Mouse (Mus musculus): Measurements from ENCODE around the gene Prpf3. TPM values are rescaled to one million over a fixed set of nuclear protein-coding genes. Genes with fewer than 3 reads are reported as not detected.

Gene Prpf3
- total and polyA plus RNA-seq, 2 experiments from 2014 or later, result 14.3 to 24.9 TPM

DNA sequence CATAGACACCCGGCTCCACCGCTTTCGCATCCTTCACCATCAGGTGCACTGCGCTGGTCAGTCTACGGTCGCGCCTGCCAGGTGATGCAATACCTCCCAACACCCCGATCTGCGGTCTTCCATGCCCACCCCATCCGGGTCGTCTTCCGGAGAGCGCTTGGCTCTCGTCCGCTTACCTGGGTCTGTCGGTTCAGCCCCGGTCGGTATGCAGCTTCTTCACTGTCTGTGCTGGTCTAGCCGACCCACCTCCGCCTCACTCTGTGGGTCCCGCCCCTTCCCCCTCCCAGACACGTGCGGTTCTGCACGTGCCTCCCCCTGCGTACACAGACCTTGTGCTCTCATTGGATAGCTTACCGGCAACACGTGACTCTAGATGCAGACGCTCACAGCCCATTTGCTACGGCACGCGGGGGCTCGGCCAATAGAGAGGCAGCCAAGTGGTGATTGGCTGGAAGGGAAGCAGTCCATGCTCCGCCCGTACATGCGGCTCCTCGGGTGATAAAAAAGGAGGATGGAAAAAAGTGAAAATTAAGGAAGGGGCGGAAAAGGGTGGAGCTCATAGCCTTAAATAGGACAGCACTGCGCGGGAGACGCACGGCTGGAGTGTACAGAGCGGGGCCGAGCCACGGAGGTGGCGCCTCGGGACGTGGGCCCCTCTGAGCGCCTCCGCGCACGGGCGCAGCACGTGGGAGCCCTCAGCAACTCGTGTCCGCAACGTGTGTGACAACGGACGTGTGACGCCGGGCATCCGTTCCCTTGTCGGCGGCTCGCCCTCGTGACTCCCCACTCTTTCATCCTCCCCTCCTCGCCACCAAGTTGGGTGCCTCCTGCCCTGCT, 26.5 kb upstream of the Prpf3 start, which contains the start of gene Ciart:
TSS of gene Ciart (minus strand) at position 273 of the 837 bp plus-strand sequence.
- Histone ChIP-seq H3K27me3 (ENCODE audit: insufficient read depth, low read length) (no peaks in the 10 kb centered on the region), H3K9ac (peak within 1 kb of the TSS; percentile 40), H3K9me3 (ENCODE audit: low read length) (no peaks in the 10 kb centered on the region), H3K4me1 (ENCODE audit: insufficient read depth) (peaks cover 5% of the 10 kb centered on the region; the same call in 1 of the 2 replicates), H3K4me2 (ENCODE audit: low read depth) (peak within 1 kb of the TSS; percentile 79), H3K36me3 (ENCODE audit: insufficient read depth) (no peaks in the 10 kb centered on the region), H3K27ac (ENCODE audit: low read depth, low read length) (0 out of 2 replicates have a peak within 1 kb of the TSS, but pooled peaks have one; percentile 29), H3K4me3 (ENCODE audit: low read depth, low read length) (peak within 1 kb of the TSS; percentile 43)
- ATAC-seq (peak; percentile 100), DNase-seq (peak; percentile 97)
- TF ChIP-seq CTCF (IDR thresholded peaks at IDR 0.05; ENCODE audit: low read depth), result peak; percentile 1; the same call in 1 of the 2 replicates
- WGBS, result under 1% methylated on average over 66 of the region's 66 CpGs

DNA sequence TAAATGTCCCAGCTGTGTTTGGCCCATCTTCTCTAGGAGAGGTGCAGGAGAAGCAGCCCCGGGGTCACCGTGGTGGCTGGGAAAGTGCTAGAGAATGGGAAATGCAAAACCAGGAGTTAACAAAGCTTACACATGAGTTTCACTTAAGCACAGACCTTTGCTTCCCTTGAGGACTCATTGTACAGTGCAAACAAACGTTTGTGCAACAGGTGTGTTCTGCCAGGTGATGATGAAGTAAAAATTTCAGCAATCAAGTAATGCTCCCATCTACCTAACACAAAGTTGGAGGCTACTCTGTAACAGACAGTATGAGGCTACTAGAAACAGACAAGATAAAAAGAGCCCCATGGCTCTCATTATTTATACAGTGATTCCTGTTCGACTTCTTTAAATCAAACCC, 23.4 kb upstream of the Prpf3 start:
- 95% methylated on average over 4 of the region's 4 CpGs for WGBS
- Histone ChIP-seq H3K4me1 (ENCODE audit: insufficient read depth) (peaks cover 5% of the 10 kb centered on the region; the same call in 1 of the 2 replicates), H3K36me3 (ENCODE audit: insufficient read depth) (no peaks in the 10 kb centered on the region), H3K9me3 (ENCODE audit: low read length) (no peaks in the 10 kb centered on the region), H3K9ac (no peak overlapping the region), H3K4me2 (ENCODE audit: low read depth) (no peak overlapping the region), H3K27ac (ENCODE audit: low read depth, low read length) (no peak overlapping the region), H3K27me3 (ENCODE audit: insufficient read depth, low read length) (no peaks in the 10 kb centered on the region), H3K4me3 (ENCODE audit: low read depth, low read length) (no peak overlapping the region)
- no peak for TF ChIP-seq CTCF (IDR thresholded peaks at IDR 0.05; ENCODE audit: low read depth)
- ATAC-seq (no peak), DNase-seq (no peak)

DNA sequence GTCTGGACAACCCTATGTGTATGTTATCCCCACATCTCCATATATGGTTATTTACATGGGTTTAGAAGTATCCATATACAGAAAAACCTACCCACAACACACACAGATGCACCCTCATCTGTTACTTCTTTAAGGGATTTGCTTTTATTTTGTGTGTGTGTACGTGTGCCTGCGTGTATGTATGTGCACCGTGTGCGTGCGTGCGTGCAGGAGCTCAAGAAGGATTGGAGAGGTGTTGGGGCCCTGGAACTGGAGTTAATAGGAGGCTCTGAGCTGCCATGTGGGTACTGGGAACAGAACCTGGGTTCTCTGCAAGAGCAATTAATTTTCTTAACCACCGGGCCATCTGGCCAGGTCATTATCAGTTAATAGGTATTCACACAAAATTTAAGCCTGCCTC, 16.4 kb upstream of the Prpf3 start:
- Histone ChIP-seq H3K4me2 (ENCODE audit: low read depth) (peak overlapping the region; percentile 68), H3K4me1 (ENCODE audit: insufficient read depth) (peaks cover 14% of the 10 kb centered on the region), H3K27ac (ENCODE audit: low read depth, low read length) (no peak overlapping the region), H3K9ac (peak overlapping the region; percentile 66; the same call in 1 of the 2 replicates), H3K9me3 (ENCODE audit: low read length) (no peaks in the 10 kb centered on the region), H3K36me3 (ENCODE audit: insufficient read depth) (0 out of 2 replicates have a peak, but pooled peaks cover 9% of the 10 kb centered on the region), H3K27me3 (ENCODE audit: insufficient read depth, low read length) (no peaks in the 10 kb centered on the region), H3K4me3 (ENCODE audit: low read depth, low read length) (peak overlapping the region; percentile 66)
- ATAC-seq (no peak), DNase-seq (no peak)
- no peak for TF ChIP-seq CTCF (IDR thresholded peaks at IDR 0.05; ENCODE audit: low read depth)
- 77% methylated on average over 7 of the region's 7 CpGs for WGBS

DNA sequence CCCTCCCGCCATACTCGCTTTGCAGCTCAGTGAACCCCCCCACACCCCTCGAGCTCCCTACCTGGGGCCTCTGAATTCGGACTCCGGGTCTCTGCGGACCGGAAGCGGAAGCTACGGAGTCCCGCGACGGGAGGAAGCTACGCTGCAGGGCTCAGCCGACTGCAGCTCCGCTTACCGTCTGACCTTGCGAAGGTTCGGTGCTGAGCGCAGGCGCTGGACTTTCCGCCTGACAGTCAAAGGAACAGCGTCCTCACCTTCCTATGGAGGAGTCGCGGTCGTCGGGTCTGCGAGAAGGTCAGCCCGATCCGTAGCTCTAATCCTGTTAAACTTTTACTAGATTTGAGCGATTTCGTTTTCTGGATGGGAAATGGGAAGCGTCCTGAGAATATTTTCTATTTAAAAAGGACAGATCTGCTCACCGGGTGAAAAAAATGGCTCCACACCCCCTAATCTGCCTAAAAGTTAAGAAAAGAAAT, 15.7 kb upstream of the Prpf3 start, which contains the start of gene Mrps21:
TSS of gene Mrps21 (minus strand) at position 128 of the 476 bp plus-strand sequence.
- peak within 1 kb of the TSS; percentile 79 for H3K27ac ChIP-seq (ENCODE audit: low read depth, low read length)
- H3K4me2 ChIP-seq (ENCODE audit: low read depth), result peak within 1 kb of the TSS; percentile 68
- H3K27me3 ChIP-seq (ENCODE audit: insufficient read depth, low read length), result no peaks in the 10 kb centered on the region
- peak; percentile 86 for DNase-seq
- peaks cover 14% of the 10 kb centered on the region for H3K4me1 ChIP-seq (ENCODE audit: insufficient read depth)
- H3K9me3 ChIP-seq (ENCODE audit: low read length), result no peaks in the 10 kb centered on the region
- peak; percentile 99 for ATAC-seq
- H3K9ac ChIP-seq, result peak within 1 kb of the TSS; percentile 66
- peak; percentile 16; the same call in 1 of the 2 replicates for TF ChIP-seq CTCF (IDR thresholded peaks at IDR 0.05; ENCODE audit: low read depth)
- peak within 1 kb of the TSS; percentile 66 for H3K4me3 ChIP-seq (ENCODE audit: low read depth, low read length)
- WGBS, result under 1% methylated on average over 33 of the region's 33 CpGs
- H3K36me3 ChIP-seq (ENCODE audit: insufficient read depth), result 0 out of 2 replicates have a peak, but pooled peaks cover 9% of the 10 kb centered on the region

DNA sequence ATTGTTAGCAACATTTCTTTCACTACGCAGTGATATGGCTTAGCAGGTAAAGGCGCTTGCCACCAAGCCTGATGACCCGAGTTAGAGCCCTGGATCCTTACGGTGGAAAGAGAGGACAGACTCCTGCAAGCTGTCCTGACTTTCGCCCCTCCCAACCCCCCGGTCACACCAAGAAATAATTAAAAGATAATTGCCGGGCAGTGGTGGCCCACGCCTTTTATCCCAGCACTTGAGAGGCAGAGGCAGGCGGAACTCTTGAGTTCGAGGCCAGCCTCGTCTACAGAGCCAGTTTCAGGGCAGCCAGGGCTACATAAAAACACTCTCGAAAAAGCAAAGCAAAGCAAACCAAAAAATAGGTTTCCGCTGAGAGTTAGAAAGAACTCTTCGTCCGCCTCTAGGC, 15.3 kb upstream of the Prpf3 start:
- H3K4me3 ChIP-seq (ENCODE audit: low read depth, low read length), result peak overlapping the region; percentile 66

DNA sequence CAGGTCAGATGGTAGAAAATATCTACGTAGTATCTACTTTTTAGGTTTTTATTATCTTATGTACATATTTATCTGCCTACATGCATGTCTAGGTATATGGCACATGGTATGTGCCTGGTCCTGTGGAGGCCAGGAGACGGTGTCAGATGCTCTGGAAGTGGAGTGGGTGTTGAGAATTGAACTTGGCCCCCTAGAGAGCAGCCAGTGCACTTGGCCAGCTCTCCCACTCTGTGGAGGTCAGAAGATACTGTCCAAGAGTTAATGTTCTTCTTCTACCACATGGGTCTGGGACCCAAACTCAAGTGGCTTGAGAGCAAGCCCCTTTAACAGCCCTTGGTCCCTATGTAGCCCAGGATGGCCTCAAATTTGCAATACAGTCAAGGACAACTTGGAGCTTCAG, 11.7 kb upstream of the Prpf3 start:
- peaks cover 23% of the 10 kb centered on the region; the same call in 1 of the 2 replicates for H3K36me3 ChIP-seq (ENCODE audit: insufficient read depth)
- no peak for TF ChIP-seq CTCF (IDR thresholded peaks at IDR 0.05; ENCODE audit: low read depth)
- H3K4me1 ChIP-seq (ENCODE audit: insufficient read depth), result peaks cover 12% of the 10 kb centered on the region
- H3K9ac ChIP-seq, result no peak overlapping the region
- WGBS, result 95% methylated on average over 2 of the region's 2 CpGs
- ATAC-seq (no peak), DNase-seq (no peak)
- no peak overlapping the region for H3K27ac ChIP-seq (ENCODE audit: low read depth, low read length)
- no peaks in the 10 kb centered on the region for H3K27me3 ChIP-seq (ENCODE audit: insufficient read depth, low read length)
- no peaks in the 10 kb centered on the region for H3K9me3 ChIP-seq (ENCODE audit: low read length)
- H3K4me2 ChIP-seq (ENCODE audit: low read depth), result no peak overlapping the region
- H3K4me3 ChIP-seq (ENCODE audit: low read depth, low read length), result no peak overlapping the region

More for the DNA sequence above, 15.3 kb upstream of the Prpf3 start:
- no peak for TF ChIP-seq CTCF (IDR thresholded peaks at IDR 0.05; ENCODE audit: low read depth)
- Histone ChIP-seq H3K27ac (ENCODE audit: low read depth, low read length) (peak overlapping the region; percentile 79), H3K9ac (peak overlapping the region; percentile 66), H3K4me2 (ENCODE audit: low read depth) (peak overlapping the region; percentile 68), H3K4me1 (ENCODE audit: insufficient read depth) (peaks cover 14% of the 10 kb centered on the region), H3K36me3 (ENCODE audit: insufficient read depth) (0 out of 2 replicates have a peak, but pooled peaks cover 9% of the 10 kb centered on the region), H3K9me3 (ENCODE audit: low read length) (no peaks in the 10 kb centered on the region), H3K27me3 (ENCODE audit: insufficient read depth, low read length) (no peaks in the 10 kb centered on the region)
- WGBS, result 8% methylated on average over 15 of the region's 15 CpGs
- no peak for DNase-seq
- peak; percentile 48 for ATAC-seq

Data from forebrain, postnatal 0 days (tissue).